Mouse (Mus musculus) G1E (cell line): ENCODE data around the gene Hsfy2.

ENCODE experiments used
- CTCF ChIP-seq: IDR thresholded peaks from 2 replicates; pipeline ENCODE4 v1.5.1; 2012; ENCODE audit warnings: low read depth, low read length, inconsistent platforms, mixed read lengths
- GATA1 ChIP-seq: IDR thresholded peaks from 2 replicates; pipeline ENCODE4 v1.6.1; 2012; ENCODE audit warnings: borderline replicate concordance, low read length, inconsistent platforms, mixed read lengths

DNA sequence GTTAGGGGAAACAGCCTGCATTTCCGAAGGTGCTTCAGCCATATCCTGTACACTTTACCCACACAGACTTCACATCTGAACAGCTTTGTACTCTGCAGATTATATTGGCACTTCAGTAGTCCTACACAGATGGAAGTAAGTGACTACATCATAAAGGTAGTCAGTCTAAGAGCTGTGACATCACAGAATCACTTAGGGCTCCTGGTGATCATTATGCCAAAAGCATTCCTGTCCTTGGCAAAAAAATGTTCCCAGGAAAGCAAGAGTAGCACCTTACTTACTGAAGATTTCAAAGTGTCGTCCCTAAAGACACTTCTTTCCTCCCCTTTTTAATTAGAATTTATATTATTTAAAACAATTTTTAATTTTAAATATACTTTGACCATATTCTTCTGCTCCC is at the start of gene Hsfy2:
- TF ChIP-seq CTCF (no peak), GATA1 (no peak)
